Mouse (Mus musculus): Measurements from ENCODE around the gene Cul4a.
A peak's percentile ranks its signal among the peaks of the same experiment; 100 is the strongest.

The Cul4a gene

GRCm38 (mm10) chr8:13139641-13140182 lies 34.3 kb downstream of the Cul4a start:
- peak; percentile 70 for DNase-seq (ENCODE audit: low read depth, low spot score)

DNA sequence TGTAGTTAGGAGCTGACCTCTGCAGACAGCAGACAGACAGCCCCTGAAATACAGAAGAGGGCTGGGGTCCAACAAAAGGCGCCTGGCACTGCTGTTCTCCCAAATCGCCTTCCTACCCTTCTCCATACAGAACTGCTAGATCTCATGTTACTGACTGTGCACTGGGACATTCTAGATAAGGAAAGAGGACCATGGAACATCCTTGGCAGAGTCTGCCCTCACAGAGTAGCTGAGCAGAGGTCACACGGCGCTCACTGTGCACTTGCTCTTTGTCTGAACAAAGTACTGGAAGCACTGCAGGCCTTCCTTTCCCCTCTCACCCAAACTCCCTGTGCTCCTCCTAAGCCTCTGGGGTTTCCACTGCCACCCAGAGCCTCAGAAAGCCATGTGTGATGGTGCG lies 36.3 kb downstream of the Cul4a start:
- DNase-seq (ENCODE audit: low read depth, low spot score) = no peak

DNA sequence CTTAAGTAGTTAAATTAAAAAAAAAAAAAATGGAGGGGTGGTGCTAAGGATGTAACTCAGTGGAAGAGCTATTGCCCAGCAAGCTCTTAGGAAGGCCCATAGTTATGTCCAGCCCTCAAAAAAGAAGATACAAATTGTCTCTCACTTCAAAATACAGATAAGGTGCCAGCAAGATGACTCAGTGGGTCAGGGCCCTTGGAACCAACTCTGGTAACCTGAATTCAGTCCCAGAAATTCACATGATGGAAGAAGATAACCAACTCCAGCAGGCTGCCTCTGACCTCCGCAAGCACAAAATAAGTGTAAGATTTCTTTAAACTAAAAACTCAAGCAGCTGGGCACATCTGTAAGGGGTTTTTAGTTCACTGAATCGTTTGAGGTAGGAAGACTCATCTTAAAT lies 43.1 kb downstream of the Cul4a start:
- DNase-seq (ENCODE audit: low read depth, low spot score) = no peak

- peak; percentile 35 for DNase-seq (ENCODE audit: low read depth, low spot score)
Observed at GRCm38 (mm10) chr8:13149287-13149686, 43.9 kb downstream of the Cul4a start.

- peak; percentile 35 for DNase-seq (ENCODE audit: low read depth, low spot score)
Observed at GRCm38 (mm10) chr8:13149866-13150265, 44.4 kb downstream of the Cul4a start.

DNA sequence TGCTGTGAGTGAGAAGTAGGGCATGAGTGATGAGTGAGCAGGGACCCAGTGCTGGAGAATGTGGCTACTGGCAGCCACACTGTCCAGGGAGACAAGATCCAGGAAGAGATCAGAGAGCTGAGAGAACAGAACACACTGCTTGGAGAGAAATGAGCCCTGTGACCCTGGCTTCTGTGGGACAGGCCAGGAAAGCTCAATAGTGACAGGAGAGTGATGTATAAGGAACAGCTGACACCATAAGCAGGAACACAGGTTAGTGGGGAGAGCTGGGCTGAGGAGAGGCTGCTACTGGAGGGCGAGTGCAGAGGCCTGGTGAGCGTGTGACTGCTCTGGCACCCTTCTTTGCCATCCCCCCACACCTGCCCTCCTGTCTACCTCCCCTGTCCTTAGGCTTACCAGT lies 45.5 kb downstream of the Cul4a start:
- DNase-seq (ENCODE audit: low read depth, low spot score) = no peak

- DNase-seq (ENCODE audit: low read depth, low spot score) = no peak
Observed at GRCm38 (mm10) chr8:13154099-13154498, 48.7 kb downstream of the Cul4a start.

GRCm38 (mm10) chr8:13155358-13155757 lies 49.9 kb downstream of the Cul4a start:
- DNase-seq (ENCODE audit: low read depth, low spot score) = no peak

DNA sequence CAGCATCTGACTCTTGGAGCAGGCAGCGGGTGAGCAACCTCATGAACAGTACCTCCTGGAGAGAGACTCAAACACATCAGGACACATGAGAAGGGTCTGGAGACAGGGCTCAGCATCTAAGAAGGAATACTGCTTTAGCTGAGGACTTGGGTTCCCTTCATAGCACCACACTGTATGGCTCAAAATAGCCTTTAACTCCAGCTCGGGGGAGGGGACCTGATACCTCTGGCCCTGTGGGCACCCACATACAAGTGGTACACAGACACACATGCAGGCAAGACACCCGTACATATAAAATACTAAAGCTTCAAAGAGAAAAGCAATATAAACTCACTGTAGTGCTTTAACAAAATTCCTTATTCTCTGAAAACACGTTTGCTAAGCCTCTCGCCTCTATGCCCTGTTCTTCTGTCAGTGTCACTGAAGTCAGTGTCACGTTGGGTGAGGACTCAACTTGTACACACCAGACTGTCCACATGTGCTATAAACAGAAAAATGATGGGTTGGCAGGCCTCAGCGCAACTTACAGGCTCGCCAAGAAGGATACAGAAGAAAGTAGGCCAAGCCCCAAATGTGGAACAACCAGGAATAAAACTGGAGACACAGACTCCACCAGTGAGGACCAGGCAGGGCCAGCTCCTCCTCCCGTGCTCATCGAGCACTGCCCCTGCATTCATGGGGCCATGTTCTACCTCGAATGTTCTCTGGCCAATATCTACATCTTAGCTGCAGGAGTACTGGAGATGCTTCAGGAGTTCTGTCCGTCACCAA lies 51.1 kb downstream of the Cul4a start:
- DNase-seq (ENCODE audit: low read depth, low spot score) = no peak

GRCm38 (mm10) chr8:13158718-13159376 lies 53.4 kb downstream of the Cul4a start, which contains the start of gene Lamp1:
TSS of gene Lamp1 (plus strand) at chr8:13159161.
- DNase-seq (ENCODE audit: low read depth, low spot score) = peak; percentile 100

DNA sequence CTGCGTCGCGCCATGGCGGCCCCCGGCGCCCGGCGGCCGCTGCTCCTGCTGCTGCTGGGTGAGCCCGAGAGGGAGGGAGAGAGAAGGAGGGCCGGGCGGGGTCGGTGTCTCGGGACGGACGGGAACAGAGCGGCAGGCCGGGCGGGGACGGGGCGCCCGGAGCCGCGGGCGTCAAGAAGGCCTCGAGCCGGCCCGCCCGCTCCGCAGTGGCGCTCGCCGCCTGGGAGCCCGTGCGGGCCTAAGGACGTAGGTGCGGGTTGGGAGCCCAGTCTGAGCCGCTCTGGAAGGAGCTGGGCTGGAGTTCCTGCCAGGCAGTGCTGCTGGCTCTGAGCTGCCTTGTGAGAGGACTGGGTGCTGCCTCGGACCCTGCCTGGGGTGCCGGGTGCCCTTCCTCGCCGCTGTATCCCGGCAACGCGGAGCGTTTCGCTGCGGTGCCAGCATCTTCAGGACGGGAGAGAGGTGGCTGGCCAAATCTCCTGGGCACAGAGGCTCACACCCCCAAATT lies 54.0 kb downstream of the Cul4a start:
- no peak for DNase-seq (ENCODE audit: low read depth, low spot score)

- no peak for DNase-seq (ENCODE audit: low read depth, low spot score)
Observed at GRCm38 (mm10) chr8:13160691-13161090, 55.3 kb downstream of the Cul4a start.

GRCm38 (mm10) chr8:13162098-13162497 lies 56.7 kb downstream of the Cul4a start:
- no peak for DNase-seq (ENCODE audit: low read depth, low spot score)

GRCm38 (mm10) chr8:13163563-13163962 lies 58.1 kb downstream of the Cul4a start:
- no peak for DNase-seq (ENCODE audit: low read depth, low spot score)

DNA sequence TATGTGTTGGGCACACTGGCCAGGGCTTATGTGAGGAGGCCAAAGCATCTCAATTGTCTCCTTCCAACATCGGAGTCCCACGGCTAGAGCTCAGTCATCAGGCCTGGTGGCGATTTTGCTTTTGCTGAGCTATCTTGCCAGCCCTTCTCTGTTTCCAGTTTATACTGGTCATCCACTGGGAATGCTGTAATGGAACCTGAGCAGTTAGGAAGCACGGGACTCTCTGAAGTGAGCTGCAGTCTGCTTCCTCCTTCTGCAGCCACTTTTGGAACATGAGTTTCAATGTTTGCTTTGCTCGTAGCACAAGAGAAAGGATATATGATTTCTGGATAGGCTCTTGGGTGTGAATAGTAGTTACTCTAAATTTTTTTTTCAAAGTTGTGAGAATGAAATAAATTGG lies 58.9 kb downstream of the Cul4a start:
- no peak for DNase-seq (ENCODE audit: low read depth, low spot score)

DNA sequence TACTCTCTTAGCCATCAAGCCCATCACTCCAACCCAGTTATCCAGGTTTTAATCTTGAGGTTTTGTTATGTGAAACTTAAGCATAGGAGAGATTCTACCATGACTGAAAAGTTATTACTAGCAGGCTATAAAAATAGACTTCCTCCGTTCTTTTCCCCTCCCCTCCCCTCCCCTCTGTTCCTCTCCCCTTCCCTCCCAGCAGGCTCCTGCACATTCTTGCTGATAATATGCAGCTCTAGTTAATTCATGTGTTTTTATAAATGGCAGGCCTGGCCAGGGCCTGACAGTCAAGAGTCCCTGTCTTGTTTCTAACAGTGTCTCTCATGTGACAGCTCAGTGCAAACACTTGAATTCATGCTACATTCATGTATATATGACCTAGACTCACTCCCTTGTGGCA lies 65.1 kb downstream of the Cul4a start:
- no peak for DNase-seq (ENCODE audit: low read depth, low spot score)

- DNase-seq (ENCODE audit: low read depth, low spot score) = no peak
Observed at GRCm38 (mm10) chr8:13174305-13174704, 68.9 kb downstream of the Cul4a start.

- no peak for DNase-seq (ENCODE audit: low read depth, low spot score)
Observed at GRCm38 (mm10) chr8:13174811-13175210, 69.4 kb downstream of the Cul4a start.

GRCm38 (mm10) chr8:13175650-13176049 lies 70.2 kb downstream of the Cul4a start:
- no peak for DNase-seq (ENCODE audit: low read depth, low spot score)

- no peak for DNase-seq (ENCODE audit: low read depth, low spot score)
Observed at GRCm38 (mm10) chr8:13177173-13177852, 71.9 kb downstream of the Cul4a start.

- no peak for DNase-seq (ENCODE audit: low read depth, low spot score)
Observed at GRCm38 (mm10) chr8:13178137-13178536, 72.7 kb downstream of the Cul4a start.

DNA sequence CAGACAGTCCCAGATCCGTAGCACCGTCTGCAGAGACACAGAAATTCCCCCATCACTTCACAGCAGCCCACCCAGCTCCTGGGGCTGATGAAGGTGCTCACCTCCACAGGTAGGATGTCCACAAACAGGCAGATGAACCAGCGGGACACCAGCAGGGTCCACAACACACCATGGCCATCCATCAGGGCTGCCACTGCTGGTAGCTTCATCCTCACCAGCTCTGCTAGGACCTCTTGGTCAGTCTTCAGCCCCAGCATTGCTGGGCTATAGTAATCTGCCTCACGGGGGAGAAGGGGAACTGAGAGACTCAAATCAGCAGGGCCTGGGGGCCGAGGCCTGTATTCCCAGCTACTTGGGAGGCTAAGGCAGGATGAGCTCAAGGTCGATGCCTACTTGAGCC lies 74.1 kb downstream of the Cul4a start:
- no peak for DNase-seq (ENCODE audit: low read depth, low spot score)

Data from ES-CJ7 (cell line).